Mouse (Mus musculus): Measurements from ENCODE around the gene Gdpd4. TPM values are rescaled to one million over a fixed set of nuclear protein-coding genes. Genes with fewer than 3 reads are reported as not detected.

Gene Gdpd4
- not detected for polyA plus RNA-seq (2017; shearing (Covaris generic))

DNA sequence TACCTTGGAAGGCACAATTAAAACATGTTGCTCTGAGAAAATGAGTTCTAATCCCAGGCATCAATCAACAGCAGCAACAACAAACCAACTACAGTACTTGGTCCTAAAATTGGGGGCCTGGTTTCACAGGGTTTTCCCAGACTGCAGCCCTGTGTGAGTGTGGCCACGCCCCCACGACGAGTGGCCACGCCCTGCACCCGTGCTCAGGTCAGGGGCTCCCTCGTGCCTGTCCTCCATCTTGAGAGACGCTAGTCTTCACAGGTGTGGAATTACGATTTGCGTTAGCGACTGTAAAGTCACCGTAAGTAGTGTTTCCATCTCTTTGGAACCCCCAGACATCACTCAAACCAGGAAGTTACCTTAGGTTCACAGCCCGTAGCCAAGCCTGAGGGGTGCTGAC, at the start of gene Gdpd4:
Gene Gdpd4 (plus strand): TSS at position 214 of the 400 bp plus-strand sequence.

Other genes starting within 250 kb of the Gdpd4 start
- gene Clns1a, start 223.3 kb upstream of the Gdpd4 start, polyA plus RNA-seq (2017; shearing (Covaris generic)), result 67.9 TPM
- 0.28 TPM for gene Aqp11, start 181.7 kb upstream of the Gdpd4 start, polyA plus RNA-seq (2017; shearing (Covaris generic))
- gene Pak1, start 131.4 kb upstream of the Gdpd4 start, polyA plus RNA-seq (2017; shearing (Covaris generic)), result 3.5 TPM
- 2.0 TPM for gene Myo7a, start 199.6 kb downstream of the Gdpd4 start, polyA plus RNA-seq (2017; shearing (Covaris generic))
- not detected for gene Omp, start 225.5 kb downstream of the Gdpd4 start, polyA plus RNA-seq (2017; shearing (Covaris generic))